Mouse (Mus musculus) ES-E14 (cell line): ENCODE data around the gene Osbpl8. TPM values are rescaled to one million over a fixed set of nuclear protein-coding genes. Genes with fewer than 3 reads are reported as not detected.

Source experiments
- DNase-seq: peaks from one replicate; pipeline ENCODE4 v3.0.0-alpha.2; 2013; ENCODE audit warnings: low read depth, low spot score
- H3K27ac ChIP-seq: 2 replicates; pipeline ENCODE4 v1.5.1; 2012; ENCODE audit warnings: low read depth, mild to moderate bottlenecking, low read length, moderate library complexity, mixed read lengths; ENCODE audit not compliant: poor library complexity, insufficient read depth, severe bottlenecking
- H3K36me3 ChIP-seq: 2 replicates; pipeline ENCODE4 v1.6.1; 2012; ENCODE audit warnings: mild to moderate bottlenecking, low read length, moderate library complexity, mixed read lengths; ENCODE audit not compliant: control insufficient read depth, poor library complexity, insufficient read depth, severe bottlenecking
- H3K4me1 ChIP-seq, 2 experiments: fragments of 150-350 bp in 1 of 2; sonication (generic) in 1 of 2; 2 replicates each; pipeline ENCODE4 v1.6.1; 2012; ENCODE audit warnings: low read length in 2 of 2, mild to moderate bottlenecking in 1 of 2, mixed read lengths in 1 of 2; ENCODE audit not compliant: control insufficient read depth in 2 of 2, insufficient read depth in 2 of 2, poor library complexity in 1 of 2
- H3K4me3 ChIP-seq, 2 experiments: fragments of 150-350 bp in 1 of 2; sonication (generic) in 1 of 2; 2 replicates each; pipeline ENCODE4 v1.5.1; 2012; ENCODE audit warnings: low read length in 2 of 2, low read depth in 1 of 2, mild to moderate bottlenecking in 1 of 2, mixed read lengths in 1 of 2; ENCODE audit not compliant: insufficient read depth in 1 of 2, poor library complexity in 1 of 2, severe bottlenecking in 1 of 2
- H3K9ac ChIP-seq: 2 replicates; pipeline ENCODE4 v1.6.1; 2012; ENCODE audit warnings: low read depth, mild to moderate bottlenecking, low read length, mixed read lengths; ENCODE audit not compliant: poor library complexity, insufficient read depth, severe bottlenecking
- H3K9me3 ChIP-seq: fragments of 150-350 bp; sonication (generic); 2 replicates; pipeline ENCODE4 v1.6.1; 2012; ENCODE audit warnings: low read depth, mild to moderate bottlenecking, low read length; ENCODE audit not compliant: control insufficient read depth, insufficient read depth
- CHD2 ChIP-seq: IDR thresholded peaks from 2 replicates; pipeline ENCODE4 v1.6.1; 2014; ENCODE audit warnings: mild to moderate bottlenecking, low read depth, low read length, inconsistent platforms
- HCFC1 ChIP-seq: IDR thresholded peaks from 2 replicates; pipeline ENCODE4 v1.6.1; 2012; ENCODE audit warnings: low read length, inconsistent platforms, borderline replicate concordance; ENCODE audit not compliant: insufficient read depth
- MAFK ChIP-seq: IDR thresholded peaks from 2 replicates; pipeline ENCODE4 v1.6.1; 2014; ENCODE audit warnings: mild to moderate bottlenecking, low read depth, low read length, inconsistent platforms; ENCODE audit not compliant: insufficient read depth
- ZC3H11A ChIP-seq: IDR thresholded peaks from 2 replicates; pipeline ENCODE4 v1.6.1; 2012; ENCODE audit warnings: low read depth, mild to moderate bottlenecking, inconsistent platforms, low read length, borderline replicate concordance
- ZNF384 ChIP-seq: IDR thresholded peaks from 2 replicates; pipeline ENCODE4 v1.6.1; 2012; ENCODE audit warnings: low read depth, low read length, inconsistent platforms
- in situ Hi-C, 2 experiments: fragments of 600-800 bp; cut with MboI; formaldehyde crosslinking; loops; one replicate each; pipeline ENCODE4 v1.15.1; 2025; ENCODE audit warnings: low sequenced_read_pairs in 2 of 2, inconsistent platforms in 1 of 2; ENCODE audit not compliant: unreplicated experiment in 2 of 2
- total RNA-seq: library from RNA; depleted of rRNA; stranded (reverse); fragments of 300-350 nt; gene quantifications from 2 replicates; pipeline ENCODE4 v1.2.3, GENCODE M21; 2012

Osbpl8 gene
- total RNA-seq, 1 experiment = 20.7 TPM

GRCm38 (mm10) chr10:111183634-111184270, 19.2 kb downstream of the Osbpl8 start:
- Histone ChIP-seq H3K36me3 (no peaks in the 10 kb centered on the region), H3K27ac (no peak overlapping the region), H3K9ac (no peak overlapping the region), H3K4me1 (no peaks in the 10 kb centered on the region), H3K9me3 (no peaks in the 10 kb centered on the region), H3K4me3 (no peak overlapping the region)
- in situ Hi-C loops = no loop called here
- no peak for DNase-seq
- TF ChIP-seq ZC3H11A (no peak), HCFC1 (no peak), MAFK (no peak), ZNF384 (no peak), CHD2 (no peak)

- in situ Hi-C loops = no loop called here
Measured at GRCm38 (mm10) chr10:111185574-111186269, 21.2 kb downstream of the Osbpl8 start.

DNA sequence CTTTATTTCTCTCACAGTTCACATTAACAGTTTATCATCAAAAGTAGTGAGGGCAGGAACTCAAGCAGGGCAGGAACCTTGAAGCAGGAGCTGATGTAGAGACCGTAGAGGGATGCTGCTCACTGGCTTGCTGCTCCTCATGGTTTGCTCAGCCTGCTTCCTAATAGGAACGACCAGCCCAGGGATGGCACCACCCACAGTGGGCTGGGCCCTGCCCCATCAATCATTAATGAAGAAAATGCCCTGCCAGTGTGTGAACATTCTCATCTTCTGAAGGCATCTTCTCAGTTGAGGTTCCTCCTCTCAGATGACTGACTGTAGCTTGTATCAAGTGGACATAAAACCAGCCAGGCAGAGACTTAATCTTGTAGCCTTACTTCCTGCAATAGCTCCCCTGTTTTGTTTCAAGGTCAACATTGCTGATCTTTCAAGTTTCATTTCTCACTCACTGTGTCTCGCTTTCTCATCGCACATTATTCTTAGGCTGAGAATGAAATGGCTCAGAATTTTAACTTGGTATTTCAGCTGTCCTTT, 24.5 kb downstream of the Osbpl8 start:
- Histone ChIP-seq H3K4me3 (no peak overlapping the region), H3K4me1 (no peaks in the 10 kb centered on the region), H3K9ac (no peak overlapping the region), H3K36me3 (no peaks in the 10 kb centered on the region), H3K9me3 (no peaks in the 10 kb centered on the region), H3K27ac (no peak overlapping the region)
- in situ Hi-C loops = no loop called here
- DNase-seq = no peak
- TF ChIP-seq ZNF384 (no peak), MAFK (no peak), HCFC1 (no peak), ZC3H11A (no peak), CHD2 (no peak)

More at GRCm38 (mm10) chr10:111185574-111186269, 21.2 kb downstream of the Osbpl8 start:
- Histone ChIP-seq H3K9ac (no peak overlapping the region), H3K36me3 (no peaks in the 10 kb centered on the region), H3K9me3 (no peaks in the 10 kb centered on the region), H3K4me1 (no peaks in the 10 kb centered on the region), H3K27ac (no peak overlapping the region), H3K4me3 (no peak overlapping the region)
- no peak for DNase-seq
- TF ChIP-seq MAFK (no peak), ZNF384 (peak; percentile 45; the same call in 1 of the 2 replicates)

- Histone ChIP-seq H3K4me1 (no peaks in the 10 kb centered on the region), H3K9ac (no peak overlapping the region), H3K9me3 (no peaks in the 10 kb centered on the region), H3K36me3 (no peaks in the 10 kb centered on the region), H3K4me3 (no peak overlapping the region), H3K27ac (no peak overlapping the region)
- DNase-seq = no peak
- in situ Hi-C loops = no loop called here
- TF ChIP-seq MAFK (no peak), HCFC1 (no peak), ZC3H11A (no peak), ZNF384 (no peak), CHD2 (no peak)
Measured at GRCm38 (mm10) chr10:111190110-111190795, 25.7 kb downstream of the Osbpl8 start.
